Mouse (Mus musculus) layer of hippocampus, adult 9-11 months (tissue): ENCODE results near the gene Foxk2.
"Not testable (repeated sequence)": the region's sequence is repeated elsewhere in the genome, so short reads cannot be mapped to it uniquely, and the experiment has no call there.

Experiments used
- DNase-seq: peaks from one replicate; pipeline ENCODE4 v3.0.0; 2022

The Foxk2 gene

GRCm38 (mm10) chr11:121282911-121283310 lies 23.1 kb downstream of the Foxk2 start:
- no peak for DNase-seq

DNA sequence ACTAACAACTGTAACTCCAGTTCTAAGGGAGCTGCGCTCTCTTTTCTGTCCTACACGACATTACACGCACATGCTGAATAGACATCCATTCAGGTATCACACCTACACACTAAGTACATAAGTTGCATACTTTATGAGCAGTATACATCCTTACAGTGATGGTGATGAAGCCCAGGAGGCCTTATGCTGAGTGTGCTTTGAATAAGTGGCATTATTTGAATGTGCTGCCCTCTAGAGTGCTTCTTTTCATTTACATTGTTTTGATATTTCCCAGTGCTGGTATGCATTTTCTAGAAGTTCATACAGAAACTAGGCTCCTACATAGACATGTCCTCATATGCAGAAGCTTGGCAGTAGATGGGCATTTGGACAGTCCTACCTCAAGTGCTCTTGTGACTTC lies 30.1 kb downstream of the Foxk2 start:
- no peak for DNase-seq

GRCm38 (mm10) chr11:121294771-121295170 lies 35.0 kb downstream of the Foxk2 start:
- no peak for DNase-seq

DNA sequence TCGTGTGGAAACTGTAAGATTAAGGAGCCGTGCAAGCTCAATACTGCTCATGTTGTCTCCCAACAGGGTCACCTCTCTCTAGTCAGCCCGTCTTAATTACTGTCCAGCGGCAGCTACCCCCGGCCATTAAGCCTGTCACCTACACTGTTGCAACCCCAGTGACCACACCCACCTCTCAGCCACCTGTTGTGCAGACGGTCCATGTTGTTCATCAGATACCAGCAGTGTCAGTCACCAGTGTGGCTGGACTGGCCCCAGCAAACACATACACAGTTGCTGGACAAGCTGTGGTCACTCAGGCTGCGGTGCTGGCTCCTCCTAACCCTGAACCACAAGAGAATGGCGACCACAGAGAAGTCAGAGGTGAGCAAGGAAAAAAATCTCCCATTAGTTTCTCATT lies 38.7 kb downstream of the Foxk2 start:
- no peak for DNase-seq

DNA sequence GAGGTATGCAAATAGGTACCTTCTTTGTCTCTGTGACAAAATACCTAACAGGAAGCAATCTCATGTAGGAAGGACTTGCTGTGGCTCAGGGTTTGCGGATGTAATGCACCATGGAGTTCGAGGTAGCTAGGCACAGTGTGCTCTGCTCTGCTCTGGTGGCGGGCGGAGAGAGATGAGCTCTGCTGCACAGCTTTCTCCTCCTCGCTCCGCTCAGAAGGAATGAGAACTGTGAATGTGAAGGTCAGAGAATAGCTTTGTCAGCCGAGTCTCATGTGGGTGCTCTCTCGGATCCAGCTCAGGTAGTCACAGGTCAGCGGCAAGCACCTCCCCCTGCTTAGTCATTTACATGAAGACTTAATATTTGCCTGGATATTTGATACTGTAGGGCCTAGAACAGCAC lies 40.5 kb downstream of the Foxk2 start:
- no peak for DNase-seq

DNA sequence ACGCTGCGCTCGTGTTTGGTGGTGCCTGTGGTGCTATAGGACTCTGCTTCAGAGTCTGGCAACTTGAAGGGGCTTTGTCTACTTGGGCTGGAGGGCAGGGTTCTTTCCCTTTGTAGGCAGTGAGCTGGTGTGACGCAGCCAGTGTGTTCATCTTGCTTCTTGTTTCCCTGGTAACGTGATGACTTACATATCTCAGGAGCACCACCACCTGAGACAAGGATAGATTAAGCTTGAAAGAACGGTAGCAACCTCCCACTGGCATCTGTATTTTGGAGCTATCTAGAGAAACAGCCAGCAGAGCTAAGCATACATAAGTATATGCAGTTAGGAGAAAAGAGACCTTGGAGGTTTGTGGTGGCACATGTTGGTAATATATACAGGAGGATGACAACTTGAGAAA lies 45.6 kb downstream of the Foxk2 start:
- DNase-seq, result peak; percentile 60

- no peak for DNase-seq
These were observed 46.8 kb downstream of the Foxk2 start for GRCm38 (mm10) chr11:121306608-121307007.

DNA sequence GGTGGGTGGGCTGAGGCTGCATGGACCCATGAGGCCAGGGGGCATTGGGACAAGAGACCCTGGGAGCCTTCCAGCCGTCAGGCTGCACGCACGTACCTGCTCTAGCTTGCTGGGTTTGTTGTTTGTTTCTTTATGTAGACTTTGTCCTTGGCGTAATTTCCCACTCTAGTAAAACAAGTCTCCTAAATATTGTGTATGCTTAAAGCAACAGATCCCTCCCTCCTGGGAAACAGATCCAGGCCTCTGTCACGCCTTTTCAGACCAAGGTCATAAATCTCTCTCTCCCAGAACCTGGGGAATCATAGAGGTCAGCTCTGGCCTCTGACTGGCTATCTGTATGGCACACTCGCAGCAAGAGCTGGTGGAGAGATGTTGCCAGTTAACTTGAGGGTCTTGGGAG lies 47.9 kb downstream of the Foxk2 start:
- not testable (repeated sequence) for DNase-seq

GRCm38 (mm10) chr11:121326034-121326433 lies 66.2 kb downstream of the Foxk2 start:
- no peak for DNase-seq

DNA sequence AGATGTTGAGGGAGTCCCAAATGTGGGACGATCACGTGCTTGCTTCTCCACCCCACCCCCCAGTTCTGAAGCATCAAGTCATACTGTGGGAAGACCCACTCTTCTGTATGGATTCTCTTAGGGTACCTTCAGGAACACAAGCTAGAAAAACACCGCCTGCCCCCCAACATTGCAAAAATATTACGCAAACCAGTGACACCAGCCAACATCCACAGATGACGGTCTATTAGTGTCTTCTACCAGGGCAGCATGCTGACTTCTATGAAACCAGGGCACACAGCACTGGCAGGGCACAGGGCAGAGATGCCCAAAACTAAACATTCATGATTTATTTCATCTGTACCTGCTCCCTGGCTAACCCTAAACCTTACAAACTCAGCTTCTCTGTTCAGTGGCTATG lies 66.9 kb downstream of the Foxk2 start:
- DNase-seq, result no peak

GRCm38 (mm10) chr11:121328206-121328605 lies 68.4 kb downstream of the Foxk2 start:
- no peak for DNase-seq

DNA sequence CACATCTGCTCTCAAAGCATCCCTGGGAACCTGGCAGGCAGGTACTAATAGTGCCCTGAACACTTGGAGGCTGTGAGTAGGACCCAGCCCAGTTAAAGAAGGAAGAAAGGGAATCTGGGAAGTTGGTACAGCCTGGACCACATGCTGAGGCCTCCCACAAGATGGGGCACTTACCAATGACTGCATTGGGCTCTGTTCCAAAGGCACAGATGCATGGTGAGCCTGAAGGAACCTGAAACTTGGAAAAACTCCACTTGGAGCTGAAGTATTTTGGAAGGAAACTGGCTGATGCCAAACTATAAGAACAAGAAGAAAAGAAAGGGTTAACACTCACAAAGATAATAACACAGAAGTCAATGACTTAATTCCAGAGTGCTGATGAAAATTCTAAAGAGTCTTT lies 68.8 kb downstream of the Foxk2 start:
- no peak for DNase-seq

DNA sequence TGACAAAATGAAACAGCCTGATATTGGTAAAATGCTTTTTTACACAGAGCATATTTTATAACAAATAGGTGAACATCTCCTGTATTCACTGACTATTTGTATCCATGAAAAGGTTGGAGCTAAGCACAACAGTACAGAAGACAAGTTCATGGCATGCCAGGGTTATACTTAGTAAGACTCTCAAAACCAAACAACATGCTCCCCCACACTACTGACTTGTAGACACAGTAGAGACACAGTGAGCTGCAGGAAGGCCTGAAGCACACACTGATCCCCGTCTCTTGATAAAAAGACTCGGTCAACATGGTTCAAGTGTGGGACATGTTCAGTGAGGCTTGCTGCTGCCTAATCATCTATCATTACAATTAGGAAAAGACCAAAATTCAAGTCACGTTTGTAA lies 71.9 kb downstream of the Foxk2 start:
- DNase-seq, result no peak

GRCm38 (mm10) chr11:121339647-121340046 lies 79.9 kb downstream of the Foxk2 start:
- DNase-seq, result no peak

DNA sequence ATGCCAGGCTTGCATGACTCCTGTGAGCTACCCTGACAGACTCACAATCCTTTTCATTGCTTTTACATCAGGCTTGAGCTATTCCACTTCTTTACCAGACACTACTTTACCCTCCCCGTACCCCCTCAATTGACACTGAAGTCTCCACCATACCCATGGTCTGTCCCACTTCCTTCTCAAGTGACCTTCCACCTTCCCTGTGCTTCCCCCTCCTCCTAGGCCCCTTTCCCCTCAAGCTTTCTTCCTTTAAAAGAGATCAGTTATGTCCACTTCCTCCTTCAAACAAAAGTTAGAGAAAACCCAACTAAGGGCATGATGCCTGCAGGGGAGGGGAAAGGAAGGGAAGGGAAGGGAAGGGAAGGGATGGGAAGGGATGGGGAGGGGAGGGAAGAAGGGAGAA lies 80.5 kb downstream of the Foxk2 start:
- DNase-seq, result no peak

- not testable (repeated sequence) for DNase-seq
These were observed 82.6 kb downstream of the Foxk2 start for GRCm38 (mm10) chr11:121342423-121342822.

DNA sequence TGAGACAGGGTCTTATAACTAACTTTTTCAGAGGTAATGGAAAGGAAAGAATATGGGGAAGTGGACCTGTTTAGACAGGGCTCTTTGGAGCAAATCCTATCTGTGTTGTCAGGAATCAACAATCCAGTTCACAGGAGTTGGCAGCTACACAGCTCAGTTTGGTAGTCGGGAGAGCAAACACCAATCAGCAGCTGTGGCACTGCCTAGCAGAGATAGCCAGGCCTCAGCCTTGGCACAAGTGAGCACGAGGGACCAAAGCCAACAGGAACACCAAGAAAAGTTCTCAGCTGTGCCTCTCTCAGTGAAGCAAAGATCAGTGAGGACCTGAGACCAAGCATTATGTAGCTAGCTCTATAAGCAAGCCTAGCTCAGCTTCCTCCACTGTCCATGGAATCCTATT lies 87.2 kb downstream of the Foxk2 start:
- no peak for DNase-seq

DNA sequence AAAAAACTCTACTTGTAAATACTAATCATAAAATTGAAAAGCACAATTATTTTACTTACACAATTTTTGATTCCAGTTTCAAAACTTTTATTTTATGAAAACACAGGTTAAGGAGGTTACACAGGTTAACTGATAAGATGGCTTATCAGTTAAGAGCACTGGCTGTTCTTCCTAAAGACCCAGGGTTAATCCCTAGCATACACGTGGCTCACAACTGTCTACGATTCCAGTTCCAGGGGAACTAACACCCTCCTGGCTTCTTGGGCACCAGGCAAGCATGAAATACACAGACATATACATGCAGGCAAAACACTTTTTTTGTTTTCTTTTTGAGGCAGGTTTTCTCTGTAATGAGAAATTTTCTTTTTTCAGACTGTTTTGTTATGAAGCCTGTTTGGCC lies 88.4 kb downstream of the Foxk2 start:
- no peak for DNase-seq

DNA sequence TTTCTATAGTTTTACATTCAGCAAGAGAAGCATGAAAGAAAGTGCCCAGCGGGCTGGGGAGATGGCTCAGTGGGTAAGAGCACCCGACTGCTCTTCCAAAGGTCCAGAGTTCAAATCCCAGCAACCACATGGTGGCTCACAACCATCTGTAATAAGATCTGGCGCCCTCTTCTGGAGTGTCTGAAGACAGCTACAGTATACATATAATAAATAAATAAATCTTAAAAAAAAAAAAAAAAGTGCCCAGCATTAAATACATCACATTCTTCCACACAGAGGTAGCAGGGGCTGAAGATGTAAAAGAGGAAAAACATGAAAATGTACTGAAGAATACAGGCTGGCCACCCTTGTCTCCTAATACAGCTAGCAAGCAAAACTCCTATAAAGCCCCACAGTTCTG lies 88.9 kb downstream of the Foxk2 start:
- not testable (repeated sequence) for DNase-seq

DNA sequence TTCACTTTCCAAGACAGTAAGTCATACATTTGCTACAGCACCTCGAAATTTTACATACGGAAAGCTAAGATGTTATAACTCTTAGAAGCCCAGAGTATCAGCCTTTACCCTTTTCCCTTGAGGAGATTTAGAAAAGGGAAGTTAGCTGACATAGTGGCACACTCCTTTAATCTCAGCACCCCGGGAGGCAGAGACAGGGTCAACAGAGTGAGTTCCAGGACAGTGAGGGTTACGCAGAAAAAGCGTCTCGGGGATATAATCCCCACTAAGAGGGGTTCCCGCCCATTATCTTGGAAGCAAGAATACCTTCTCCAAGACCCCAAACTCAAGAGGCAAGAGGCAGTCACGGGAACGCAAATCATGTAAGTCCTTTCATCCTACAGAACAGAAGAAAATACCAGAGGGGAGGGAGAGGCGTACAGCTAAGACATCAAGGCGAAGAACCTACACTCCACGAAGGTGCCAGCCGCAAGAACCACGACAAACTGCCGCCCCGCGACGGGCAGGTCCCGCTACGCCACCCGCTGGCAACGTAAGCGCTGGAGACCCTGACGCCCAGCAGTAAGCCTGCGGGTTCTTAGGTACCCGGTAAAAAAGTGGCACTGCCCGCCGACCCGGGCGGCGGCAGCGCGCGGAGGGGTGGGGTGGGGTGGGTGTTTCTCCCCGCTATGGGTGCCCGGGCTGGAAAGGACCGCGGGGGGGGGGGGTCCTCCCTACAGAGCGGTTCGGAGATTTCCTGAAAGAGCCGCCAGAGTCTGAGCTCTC lies 93.7 kb downstream of the Foxk2 start:
- peak; percentile 29 for DNase-seq

- peak; percentile 97 for DNase-seq
These were observed 94.4 kb downstream of the Foxk2 start, which contains the start of gene Wdr45b for GRCm38 (mm10) chr11:121354091-121354707. Gene Wdr45b (minus strand): TSS chr11:121354445.
